Mouse (Mus musculus) forebrain, embryonic 14.5 days (tissue): ENCODE measurements around the gene Tspan17. TPM values are rescaled to one million over a fixed set of nuclear protein-coding genes. Genes with fewer than 3 reads are reported as not detected.

ENCODE experiments used
- ATAC-seq: fragments of 200-750 bp; cut with Nextera tagmentation; 2 replicates; pipeline ENCODE4 v1.8.0; 2017; ENCODE audit warnings: mild to moderate bottlenecking, moderate library complexity
- DNase-seq: peaks from one replicate; pipeline ENCODE4 v3.0.0-alpha.2; 2015; ENCODE audit warnings: low spot score
- H3K27ac ChIP-seq: fragments of 300-500 bp; sonication (generic); 2 replicates; pipeline ENCODE4 v1.5.1; 2014; ENCODE audit warnings: low read depth, mild to moderate bottlenecking, control low read depth, low read length, moderate library complexity
- H3K27me3 ChIP-seq: fragments of 300-500 bp; sonication (generic); replicated peaks from 2 replicates; pipeline ENCODE4 v1.6.1; 2014; ENCODE audit warnings: low read length, control low read depth, mixed read lengths; ENCODE audit not compliant: control insufficient read depth, insufficient read depth
- H3K36me3 ChIP-seq: fragments of 300-500 bp; sonication (generic); 2 replicates; pipeline ENCODE4 v1.6.1; 2014; ENCODE audit warnings: low read length, control low read depth; ENCODE audit not compliant: control insufficient read depth, insufficient read depth
- H3K4me1 ChIP-seq: fragments of 300-500 bp; sonication (generic); 2 replicates; pipeline ENCODE4 v1.6.1; 2014; ENCODE audit warnings: antibody characterized with exemption, low read length, control low read depth; ENCODE audit not compliant: control insufficient read depth, insufficient read depth
- H3K4me2 ChIP-seq: fragments of 300-500 bp; sonication (generic); 2 replicates; pipeline ENCODE4 v1.6.1; 2014; ENCODE audit warnings: mild to moderate bottlenecking, control low read depth, low read length
- H3K4me3 ChIP-seq: fragments of 300-500 bp; sonication (generic); 2 replicates; pipeline ENCODE4 v1.5.1; 2014; ENCODE audit warnings: low read depth, low read length, control low read depth
- H3K9ac ChIP-seq: fragments of 300-500 bp; sonication (generic); 2 replicates; pipeline ENCODE4 v1.6.1; 2014; ENCODE audit warnings: mild to moderate bottlenecking, low read length, control low read depth, moderate library complexity
- H3K9me3 ChIP-seq: fragments of 300-500 bp; sonication (generic); replicated peaks from 2 replicates; pipeline ENCODE4 v1.6.1; 2016; ENCODE audit warnings: low read length, control low read depth, mixed read lengths; ENCODE audit not compliant: control insufficient read depth
- WGBS: fragments of 180-500 bp; shearing (Covaris S2); extraction: QIAGEN DNeasy Blood & Tissue Kit; methylation state at CpG from one replicate; pipeline ENCODE4 v1.1.7; 2014; 5-methylcytosine and 5-hydroxymethylcytosine counted together
- polyA plus RNA-seq: library from polyadenylated mRNA; unstranded; fragments of >200 nt; fragmentation: Nextera tagmentation; extraction: Ambion mirVana; gene quantifications from 2 replicates; pipeline ENCODE4 v1.2.1, GENCODE M21; 2014

The Tspan17 gene
- polyA plus RNA-seq, 1 experiment from 2014 or later = 16.3 TPM

DNA sequence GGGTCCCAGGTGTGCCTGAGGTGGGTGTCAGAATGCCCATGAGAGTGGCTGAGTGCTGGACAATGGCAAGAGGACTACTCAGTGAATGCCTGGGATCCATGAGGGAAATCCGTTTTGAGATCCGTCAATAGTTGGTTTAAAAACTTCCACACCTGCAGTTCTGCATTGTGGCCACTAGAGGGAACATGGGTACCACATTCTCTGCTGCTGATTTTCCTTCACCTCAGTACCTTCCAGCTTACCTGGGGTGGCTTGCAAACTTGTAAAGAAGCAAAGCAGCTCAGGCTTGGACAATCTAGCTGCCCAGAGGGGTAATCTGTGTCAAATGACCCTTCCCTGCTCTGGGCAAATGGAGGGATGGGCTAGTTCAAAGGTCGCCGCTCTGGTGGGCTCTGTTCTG, 8.2 kb downstream of the Tspan17 start:
- peak; percentile 71 for DNase-seq
- no peak overlapping the region for H3K9ac ChIP-seq
- H3K36me3 ChIP-seq = no peaks in the 10 kb centered on the region
- no peak overlapping the region for H3K27ac ChIP-seq
- no peak overlapping the region for H3K4me2 ChIP-seq
- no peaks in the 10 kb centered on the region for H3K27me3 ChIP-seq
- WGBS = 39% methylated on average over 4 of the region's 4 CpGs
- H3K9me3 ChIP-seq = no peaks in the 10 kb centered on the region
- ATAC-seq = 0 out of 2 replicates have a peak, but pooled peaks have one; percentile 23
- H3K4me3 ChIP-seq = no peak overlapping the region
- H3K4me1 ChIP-seq = no peaks in the 10 kb centered on the region

GRCm38 (mm10) chr13:54797861-54798643, 8.9 kb downstream of the Tspan17 start:
- ATAC-seq = no peak
- no peaks in the 10 kb centered on the region for H3K36me3 ChIP-seq
- H3K9ac ChIP-seq = no peak overlapping the region
- no peaks in the 10 kb centered on the region for H3K27me3 ChIP-seq
- 85% methylated on average over 16 of the region's 16 CpGs for WGBS
- DNase-seq = no peak
- H3K9me3 ChIP-seq = no peaks in the 10 kb centered on the region
- no peak overlapping the region for H3K27ac ChIP-seq
- no peak overlapping the region for H3K4me2 ChIP-seq
- H3K4me3 ChIP-seq = no peak overlapping the region
- H3K4me1 ChIP-seq = no peaks in the 10 kb centered on the region

- Histone ChIP-seq H3K27ac (no peak overlapping the region), H3K4me3 (no peak overlapping the region), H3K4me2 (no peak overlapping the region), H3K36me3 (no peaks in the 10 kb centered on the region), H3K27me3 (no peaks in the 10 kb centered on the region), H3K4me1 (no peaks in the 10 kb centered on the region), H3K9ac (no peak overlapping the region), H3K9me3 (no peaks in the 10 kb centered on the region)
- 79% methylated on average over 10 of the region's 10 CpGs for WGBS
- DNase-seq = no peak
- no peak for ATAC-seq
These were observed 9.6 kb downstream of the Tspan17 start for GRCm38 (mm10) chr13:54798740-54799139.

DNA sequence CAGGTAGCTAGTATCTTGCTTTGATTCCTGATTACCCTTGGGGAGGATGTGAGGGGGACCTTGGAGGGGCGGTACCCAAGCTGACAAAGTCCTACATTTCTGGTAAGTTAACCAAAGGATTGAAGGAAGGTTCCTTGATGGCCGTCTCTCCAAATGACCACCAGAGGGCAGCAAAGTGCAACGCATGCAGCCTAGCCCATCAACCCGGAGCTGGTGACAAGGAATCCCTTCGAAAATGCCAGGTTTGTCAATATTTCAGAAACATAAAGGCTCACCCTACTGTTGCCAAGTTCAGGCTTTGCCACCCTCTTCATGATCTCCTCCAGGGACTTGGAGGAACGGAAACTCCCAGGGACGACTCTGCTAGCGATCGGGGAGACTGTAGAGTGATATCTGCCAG, 10.5 kb downstream of the Tspan17 start:
- H3K27ac ChIP-seq = no peak overlapping the region
- peak; percentile 70 for ATAC-seq
- no peaks in the 10 kb centered on the region for H3K27me3 ChIP-seq
- H3K4me1 ChIP-seq = no peaks in the 10 kb centered on the region
- H3K9ac ChIP-seq = no peak overlapping the region
- H3K4me3 ChIP-seq = no peak overlapping the region
- H3K36me3 ChIP-seq = no peaks in the 10 kb centered on the region
- no peak overlapping the region for H3K4me2 ChIP-seq
- no peaks in the 10 kb centered on the region for H3K9me3 ChIP-seq
- DNase-seq = peak; percentile 92
- 29% methylated on average over 9 of the region's 9 CpGs for WGBS

DNA sequence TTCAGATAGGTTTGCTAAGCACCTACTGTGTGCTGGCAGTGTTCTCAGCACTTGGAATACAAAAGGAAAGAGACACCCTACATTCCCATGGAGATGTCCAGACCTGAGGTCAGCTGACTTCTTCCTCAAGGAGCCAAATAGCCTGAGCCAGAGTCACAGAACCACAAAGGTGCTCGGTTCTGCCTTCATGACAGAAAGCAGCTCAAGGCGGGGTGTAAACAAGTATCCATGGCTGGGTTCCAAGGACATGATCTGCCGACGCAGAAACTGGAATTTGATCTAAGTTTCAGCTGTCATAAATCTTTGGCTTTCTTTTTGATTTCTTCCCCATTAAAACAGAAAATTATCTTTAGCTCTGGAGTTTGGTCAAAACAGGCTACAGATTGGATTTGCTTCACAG, 11.0 kb downstream of the Tspan17 start:
- DNase-seq (no peak), ATAC-seq (no peak)
- no peak overlapping the region for H3K4me3 ChIP-seq
- H3K9me3 ChIP-seq = no peaks in the 10 kb centered on the region
- no peak overlapping the region for H3K27ac ChIP-seq
- no peaks in the 10 kb centered on the region for H3K27me3 ChIP-seq
- 64% methylated on average over 4 of the region's 4 CpGs for WGBS
- H3K36me3 ChIP-seq = no peaks in the 10 kb centered on the region
- no peaks in the 10 kb centered on the region for H3K4me1 ChIP-seq
- no peak overlapping the region for H3K4me2 ChIP-seq
- no peak overlapping the region for H3K9ac ChIP-seq

DNA sequence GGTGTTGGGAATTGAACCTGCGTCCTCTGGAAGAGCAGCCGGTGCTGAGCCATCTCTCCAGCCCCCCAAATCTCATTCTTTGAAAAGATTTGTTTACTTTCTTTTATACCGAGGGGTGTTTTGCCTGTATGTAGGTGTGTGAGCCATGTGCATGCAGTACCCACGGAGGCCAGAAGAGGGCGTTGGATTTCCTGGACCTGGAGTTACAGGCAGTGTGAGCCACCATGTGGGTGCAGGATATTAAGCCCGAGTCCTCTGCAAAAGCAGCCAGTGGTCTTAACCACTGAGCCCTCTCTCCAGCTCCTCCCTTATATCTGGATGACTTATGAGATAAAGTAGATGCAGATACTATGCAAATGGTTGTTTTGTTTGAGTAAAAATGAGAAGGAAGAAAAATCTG, 13.8 kb downstream of the Tspan17 start:
- Histone ChIP-seq H3K4me2 (no peak overlapping the region), H3K4me3 (no peak overlapping the region), H3K9me3 (no peaks in the 10 kb centered on the region), H3K27ac (no peak overlapping the region), H3K9ac (no peak overlapping the region), H3K27me3 (no peaks in the 10 kb centered on the region), H3K36me3 (no peaks in the 10 kb centered on the region), H3K4me1 (no peaks in the 10 kb centered on the region)
- WGBS = 84% methylated on average over 6 of the region's 6 CpGs
- DNase-seq (no peak), ATAC-seq (no peak)

DNA sequence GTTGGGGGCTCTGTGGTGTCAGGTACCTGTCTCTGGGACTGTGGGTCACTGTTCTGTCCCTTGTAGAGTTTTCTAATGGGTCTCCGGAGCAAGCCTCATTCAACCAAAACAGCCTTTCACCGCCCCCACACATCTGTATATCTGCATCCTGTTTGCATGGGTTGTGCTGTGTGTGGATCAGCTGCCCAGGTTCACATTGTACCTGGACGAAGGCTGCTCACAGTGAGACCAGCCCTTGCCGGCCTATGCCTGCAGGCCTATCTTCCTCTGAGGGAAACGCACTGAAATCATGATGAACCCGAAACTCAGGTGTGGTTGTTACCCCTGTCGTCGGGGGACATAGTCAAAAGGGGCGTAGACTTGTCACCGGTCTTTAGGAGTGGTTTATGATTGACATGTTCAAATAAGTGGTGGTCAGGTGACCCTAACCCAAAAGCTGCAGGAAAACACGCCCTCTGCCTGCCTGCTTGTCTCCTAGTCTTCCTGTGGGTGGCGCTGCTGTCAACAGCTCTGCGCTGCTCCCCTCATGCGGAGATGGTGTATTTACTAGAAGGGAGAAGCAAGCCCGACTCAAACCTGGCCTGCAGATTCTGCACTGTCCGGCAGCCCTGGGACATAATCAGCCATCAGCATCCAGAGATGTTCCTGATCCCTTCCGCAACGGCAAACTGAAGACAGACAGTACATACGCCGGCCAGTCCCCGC, 16.1 kb downstream of the Tspan17 start:
- Histone ChIP-seq H3K4me3 (no peak overlapping the region), H3K36me3 (no peaks in the 10 kb centered on the region), H3K4me2 (no peak overlapping the region), H3K9ac (no peak overlapping the region), H3K27ac (no peak overlapping the region), H3K4me1 (no peaks in the 10 kb centered on the region), H3K9me3 (no peaks in the 10 kb centered on the region), H3K27me3 (no peaks in the 10 kb centered on the region)
- WGBS = 37% methylated on average over 21 of the region's 21 CpGs
- peak; percentile 65 for DNase-seq
- ATAC-seq = peak; percentile 42; the same call in 1 of the 2 replicates

DNA sequence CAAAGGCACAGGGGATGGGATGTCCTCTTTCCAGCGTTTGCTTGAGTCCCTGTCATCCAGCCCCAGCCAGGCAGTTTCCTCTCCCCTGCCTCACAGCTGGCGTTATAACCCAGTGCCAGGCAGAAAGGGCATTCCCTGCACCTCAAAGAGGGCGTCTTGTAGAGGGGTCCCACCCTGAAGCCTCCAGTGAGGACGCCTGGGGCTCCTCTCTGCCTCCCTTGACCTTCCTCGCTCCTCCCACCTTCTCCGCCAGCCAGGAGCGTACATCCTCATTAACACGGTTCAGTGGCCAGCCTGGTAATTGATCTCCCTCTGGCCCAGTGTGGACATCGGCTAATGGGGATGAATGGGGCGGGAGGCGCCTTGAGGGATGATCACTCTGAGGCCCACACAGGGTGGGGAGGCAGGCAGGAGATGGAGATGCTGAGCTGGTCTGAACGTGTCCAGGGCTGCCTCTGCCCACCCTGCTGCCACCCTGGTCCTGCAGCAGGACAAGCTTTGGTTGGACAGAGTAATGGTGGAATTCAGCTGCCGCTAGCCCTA, 17.3 kb downstream of the Tspan17 start:
- no peak overlapping the region for H3K9ac ChIP-seq
- no peak overlapping the region for H3K4me3 ChIP-seq
- no peaks in the 10 kb centered on the region for H3K4me1 ChIP-seq
- no peak overlapping the region for H3K4me2 ChIP-seq
- no peaks in the 10 kb centered on the region for H3K27me3 ChIP-seq
- H3K9me3 ChIP-seq = no peaks in the 10 kb centered on the region
- ATAC-seq (no peak), DNase-seq (no peak)
- WGBS = 12% methylated on average over 13 of the region's 13 CpGs
- no peak overlapping the region for H3K27ac ChIP-seq
- no peaks in the 10 kb centered on the region for H3K36me3 ChIP-seq

DNA sequence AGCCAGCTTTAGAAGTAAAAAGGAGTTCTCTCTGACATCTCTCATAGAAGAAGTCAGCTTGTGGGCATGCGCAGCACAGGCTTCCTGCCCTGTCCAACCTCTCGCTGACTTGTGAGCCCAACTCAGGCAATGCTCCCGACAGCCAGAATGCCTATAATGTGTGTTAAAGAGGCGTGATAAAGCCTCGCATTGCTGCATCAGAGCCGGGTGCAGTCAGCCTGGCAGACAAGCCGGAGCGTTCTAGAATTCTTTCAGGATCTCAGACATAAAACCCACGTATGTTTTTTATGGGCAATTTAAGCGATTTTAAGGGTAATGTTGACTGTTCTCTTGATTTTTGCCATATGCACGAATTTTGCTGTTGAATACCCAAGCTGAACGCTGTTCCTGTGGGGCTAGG, 18.9 kb downstream of the Tspan17 start:
- no peaks in the 10 kb centered on the region for H3K9me3 ChIP-seq
- no peak overlapping the region for H3K9ac ChIP-seq
- no peak overlapping the region for H3K4me3 ChIP-seq
- no peaks in the 10 kb centered on the region for H3K27me3 ChIP-seq
- WGBS = 85% methylated on average over 12 of the region's 12 CpGs
- H3K36me3 ChIP-seq = no peaks in the 10 kb centered on the region
- DNase-seq (no peak), ATAC-seq (no peak)
- no peak overlapping the region for H3K27ac ChIP-seq
- no peaks in the 10 kb centered on the region for H3K4me1 ChIP-seq
- H3K4me2 ChIP-seq = no peak overlapping the region
